Mouse (Mus musculus) erythroblast, embryonic 14.5 days (primary cell): ENCODE data around the gene Arid4b.

Experiments used
- GATA1 ChIP-seq: IDR thresholded peaks from 2 replicates; pipeline ENCODE4 v1.6.1; 2012; ENCODE audit warnings: low read length, inconsistent platforms, mixed read lengths
- TAL1 ChIP-seq: IDR thresholded peaks from 3 replicates; pipeline ENCODE4 v1.6.1; 2012; ENCODE audit warnings: low read length, inconsistent platforms, mixed read lengths

- TF ChIP-seq TAL1 (no peak), GATA1 (no peak)
Observed at GRCm38 (mm10) chr13:14026154-14026820, 36.7 kb upstream of the Arid4b start.
